Mouse (Mus musculus): ENCODE measurements around the gene Capn9.

Gene Capn9

GRCm38 (mm10) chr8:124571732-124572429 lies 4.0 kb upstream of the Capn9 start:
- DNase-seq (ENCODE audit: low spot score): no peak

- no peak for DNase-seq (ENCODE audit: low spot score)
Observed at GRCm38 (mm10) chr8:124572430-124572775, 3.5 kb upstream of the Capn9 start.

- DNase-seq (ENCODE audit: low spot score): peak; percentile 97
Observed at GRCm38 (mm10) chr8:124573552-124574340, 2.2 kb upstream of the Capn9 start.

GRCm38 (mm10) chr8:124576751-124577150 lies 840 bp downstream of the Capn9 start:
- no peak for DNase-seq (ENCODE audit: low spot score)

GRCm38 (mm10) chr8:124585718-124586425 lies 10.0 kb downstream of the Capn9 start:
- DNase-seq (ENCODE audit: low spot score): no peak

GRCm38 (mm10) chr8:124586556-124586955 lies 10.6 kb downstream of the Capn9 start:
- DNase-seq (ENCODE audit: low spot score): no peak

- no peak for DNase-seq (ENCODE audit: low spot score)
Observed at GRCm38 (mm10) chr8:124589393-124589792, 13.5 kb downstream of the Capn9 start.

- no peak for DNase-seq (ENCODE audit: low spot score)
Observed at GRCm38 (mm10) chr8:124604066-124604465, 28.2 kb downstream of the Capn9 start.

GRCm38 (mm10) chr8:124608239-124608971 lies 32.5 kb downstream of the Capn9 start:
- peak; percentile 42 for DNase-seq (ENCODE audit: low spot score)

- DNase-seq (ENCODE audit: low spot score): no peak
Observed at GRCm38 (mm10) chr8:124608972-124609353, 33.1 kb downstream of the Capn9 start.

GRCm38 (mm10) chr8:124614325-124614724 lies 38.4 kb downstream of the Capn9 start:
- no peak for DNase-seq (ENCODE audit: low spot score)

GRCm38 (mm10) chr8:124617266-124617869 lies 41.5 kb downstream of the Capn9 start:
- DNase-seq (ENCODE audit: low spot score): peak; percentile 88

GRCm38 (mm10) chr8:124618252-124618651 lies 42.3 kb downstream of the Capn9 start:
- no peak for DNase-seq (ENCODE audit: low spot score)

- DNase-seq (ENCODE audit: low spot score): no peak
Observed at GRCm38 (mm10) chr8:124621255-124621654, 45.3 kb downstream of the Capn9 start.

GRCm38 (mm10) chr8:124626251-124626650 lies 50.3 kb downstream of the Capn9 start:
- no peak for DNase-seq (ENCODE audit: low spot score)

GRCm38 (mm10) chr8:124630489-124630888 lies 54.6 kb downstream of the Capn9 start:
- no peak for DNase-seq (ENCODE audit: low spot score)

GRCm38 (mm10) chr8:124630891-124631290 lies 55.0 kb downstream of the Capn9 start:
- no peak for DNase-seq (ENCODE audit: low spot score)

- no peak for DNase-seq (ENCODE audit: low spot score)
Observed at GRCm38 (mm10) chr8:124631966-124632365, 56.1 kb downstream of the Capn9 start.

- no peak for DNase-seq (ENCODE audit: low spot score)
Observed at GRCm38 (mm10) chr8:124633001-124633703, 57.2 kb downstream of the Capn9 start.

- no peak for DNase-seq (ENCODE audit: low spot score)
Observed at GRCm38 (mm10) chr8:124634411-124635246, 58.7 kb downstream of the Capn9 start.

GRCm38 (mm10) chr8:124635247-124635502 lies 59.3 kb downstream of the Capn9 start:
- no peak for DNase-seq (ENCODE audit: low spot score)
